Mouse (Mus musculus) limb, embryonic 15.5 days (tissue): Measurements from ENCODE around the gene Shisal1. TPM values are rescaled to one million over a fixed set of nuclear protein-coding genes. Genes with fewer than 3 reads are reported as not detected.

ENCODE experiments used
- ATAC-seq: fragments of 200-750 bp; cut with Nextera tagmentation; 2 replicates; pipeline ENCODE4 v1.8.0; 2017; ENCODE audit warnings: low read depth, moderate TSS enrichment; ENCODE audit not compliant: insufficient number of reproducible peaks, low FRiP score, low TSS enrichment
- H3K27ac ChIP-seq: fragments of 300-500 bp; sonication (generic); 2 replicates; pipeline ENCODE4 v1.5.1; 2015; ENCODE audit warnings: moderate library complexity, mild to moderate bottlenecking, inconsistent platforms
- H3K27me3 ChIP-seq: fragments of 300-500 bp; sonication (generic); 2 replicates; pipeline ENCODE4 v1.6.1; 2015; ENCODE audit warnings: inconsistent platforms
- H3K36me3 ChIP-seq: fragments of 300-500 bp; sonication (generic); 2 replicates; pipeline ENCODE4 v1.6.1; 2015; ENCODE audit warnings: inconsistent platforms
- H3K4me1 ChIP-seq: fragments of 300-500 bp; sonication (generic); 2 replicates; pipeline ENCODE4 v1.6.1; 2015; ENCODE audit warnings: inconsistent platforms
- H3K4me2 ChIP-seq: fragments of 300-500 bp; sonication (generic); 2 replicates; pipeline ENCODE4 v1.6.1; 2015; ENCODE audit warnings: mild to moderate bottlenecking, inconsistent platforms
- H3K4me3 ChIP-seq: fragments of 300-500 bp; sonication (generic); 2 replicates; pipeline ENCODE4 v1.5.1; 2015; ENCODE audit warnings: mild to moderate bottlenecking, inconsistent platforms
- H3K9ac ChIP-seq: fragments of 300-500 bp; sonication (generic); 2 replicates; pipeline ENCODE4 v1.6.1; 2015; ENCODE audit warnings: inconsistent platforms
- H3K9me3 ChIP-seq: fragments of 300-500 bp; sonication (generic); 2 replicates; pipeline ENCODE4 v1.6.1; 2016; ENCODE audit warnings: inconsistent platforms
- WGBS: fragments of 180-500 bp; shearing (Covaris S2); methylation state at CpG from one replicate; pipeline ENCODE4 v1.1.7; 2015; 5-methylcytosine and 5-hydroxymethylcytosine counted together
- polyA plus RNA-seq: library from polyadenylated mRNA; unstranded; fragments of >200 nt; fragmentation: Nextera tagmentation; extraction: Ambion mirVana; gene quantifications from 2 replicates; pipeline ENCODE4 v1.2.1, GENCODE M21; 2015

Shisal1 gene
- polyA plus RNA-seq, 1 experiment from 2014 or later = 4.1 TPM

DNA sequence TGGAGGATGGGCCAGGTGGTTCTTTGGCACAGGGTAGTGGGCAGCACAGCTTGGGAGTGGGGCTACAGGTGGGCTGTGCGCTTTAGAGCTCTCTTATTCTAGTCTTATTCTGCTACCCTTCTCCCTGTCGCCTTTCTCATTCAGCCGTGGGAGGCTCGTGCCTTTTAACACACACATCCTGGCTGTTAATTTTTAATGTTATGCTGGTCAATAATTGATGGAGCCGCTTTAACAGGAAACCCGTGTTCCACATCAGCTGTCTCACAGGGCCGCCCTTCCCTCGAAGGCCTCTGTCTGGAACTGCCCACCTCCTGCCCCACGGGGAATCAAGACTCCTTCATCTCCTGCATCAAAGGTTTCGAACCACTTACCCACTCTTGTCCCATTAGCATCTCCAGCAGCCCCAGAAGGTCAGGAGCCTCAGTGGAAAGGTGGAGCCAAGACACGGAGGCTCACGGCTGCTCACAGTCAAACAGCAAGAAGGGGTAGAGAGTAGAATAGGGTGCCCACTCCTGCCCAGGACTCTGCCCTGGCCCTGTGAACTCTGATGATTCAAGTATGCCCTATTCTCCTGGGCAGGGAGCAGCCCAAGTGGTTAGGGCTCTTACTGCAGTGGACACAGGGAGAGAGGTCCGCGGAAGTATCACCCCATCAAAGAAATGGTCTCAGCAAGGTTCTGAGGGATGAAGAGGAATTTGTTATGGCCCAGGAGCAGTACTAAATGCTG is 51.4 kb downstream of the Shisal1 start:
- Histone ChIP-seq H3K9ac (no peak overlapping the region), H3K4me3 (no peak overlapping the region), H3K27ac (no peak overlapping the region), H3K4me1 (no peaks in the 10 kb centered on the region; the same call in 1 of the 2 replicates), H3K9me3 (no peaks in the 10 kb centered on the region), H3K4me2 (no peak overlapping the region), H3K27me3 (no peaks in the 10 kb centered on the region), H3K36me3 (no peaks in the 10 kb centered on the region)
- no peak for ATAC-seq
- WGBS = 56% methylated on average over 14 of the region's 14 CpGs

DNA sequence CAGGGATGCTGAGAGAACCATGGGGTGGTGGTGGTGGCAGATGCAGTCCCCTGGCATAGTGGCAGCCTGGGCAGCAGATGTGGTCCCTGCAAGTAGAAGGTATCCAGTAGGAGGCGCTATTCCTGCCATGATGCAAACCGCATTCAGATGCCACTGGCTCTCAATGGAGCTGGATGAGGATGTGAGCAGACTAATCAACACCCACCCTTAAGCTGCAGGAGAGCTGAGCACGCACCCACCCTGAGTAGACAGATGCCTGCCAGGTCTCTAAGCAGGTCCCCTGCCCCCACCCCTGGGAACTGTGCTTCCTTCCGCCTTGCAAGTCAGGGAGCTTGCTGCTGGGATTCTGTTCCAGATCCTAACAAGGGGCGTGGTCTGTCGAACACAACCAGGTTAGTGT is 53.6 kb downstream of the Shisal1 start:
- Histone ChIP-seq H3K27me3 (no peaks in the 10 kb centered on the region), H3K9me3 (no peaks in the 10 kb centered on the region), H3K36me3 (no peaks in the 10 kb centered on the region), H3K27ac (no peak overlapping the region), H3K9ac (no peak overlapping the region), H3K4me3 (no peak overlapping the region), H3K4me1 (no peaks in the 10 kb centered on the region), H3K4me2 (no peak overlapping the region)
- ATAC-seq = no peak
- whole genome bisulfite sequencing = 40% methylated on average over 6 of the region's 6 CpGs

- Histone ChIP-seq H3K4me2 (no peak overlapping the region), H3K27ac (no peak overlapping the region), H3K4me3 (no peak overlapping the region), H3K27me3 (no peaks in the 10 kb centered on the region), H3K9me3 (peaks cover 1% of the 10 kb centered on the region; the same call in 1 of the 2 replicates), H3K36me3 (no peaks in the 10 kb centered on the region), H3K4me1 (no peaks in the 10 kb centered on the region), H3K9ac (no peak overlapping the region)
- no peak for ATAC-seq
- WGBS = 58% methylated on average over 5 of the region's 5 CpGs
Measured at GRCm38 (mm10) chr15:84392840-84393239, 54.1 kb downstream of the Shisal1 start.

- H3K27ac ChIP-seq = no peak overlapping the region
- no peak for ATAC-seq
Measured at GRCm38 (mm10) chr15:84392131-84392530, 54.8 kb downstream of the Shisal1 start.

GRCm38 (mm10) chr15:84388698-84389131 is 58.2 kb downstream of the Shisal1 start:
- WGBS = 85% methylated on average over 8 of the region's 8 CpGs
- no peak overlapping the region for H3K4me3 ChIP-seq
- H3K9me3 ChIP-seq = peaks cover 9% of the 10 kb centered on the region; the same call in 1 of the 2 replicates
- ATAC-seq = no peak
- no peak overlapping the region for H3K4me2 ChIP-seq
- H3K27ac ChIP-seq = no peak overlapping the region
- H3K27me3 ChIP-seq = no peaks in the 10 kb centered on the region
- no peaks in the 10 kb centered on the region for H3K36me3 ChIP-seq
- no peaks in the 10 kb centered on the region for H3K4me1 ChIP-seq
- no peak overlapping the region for H3K9ac ChIP-seq

More at GRCm38 (mm10) chr15:84392131-84392530, 54.8 kb downstream of the Shisal1 start:
- no peaks in the 10 kb centered on the region for H3K36me3 ChIP-seq
- peaks cover 8% of the 10 kb centered on the region; the same call in 1 of the 2 replicates for H3K9me3 ChIP-seq
- H3K4me2 ChIP-seq = no peak overlapping the region
- 78% methylated on average over 4 of the region's 4 CpGs for WGBS
- no peak overlapping the region for H3K4me3 ChIP-seq
- no peak overlapping the region for H3K9ac ChIP-seq
- H3K4me1 ChIP-seq = no peaks in the 10 kb centered on the region
- H3K27me3 ChIP-seq = no peaks in the 10 kb centered on the region

- Histone ChIP-seq H3K27ac (no peak overlapping the region), H3K4me2 (no peak overlapping the region), H3K9me3 (peaks cover 9% of the 10 kb centered on the region; the same call in 1 of the 2 replicates), H3K4me3 (no peak overlapping the region), H3K9ac (no peak overlapping the region), H3K27me3 (no peaks in the 10 kb centered on the region), H3K36me3 (no peaks in the 10 kb centered on the region), H3K4me1 (no peaks in the 10 kb centered on the region)
- 49% methylated on average over 8 of the region's 8 CpGs for WGBS
- ATAC-seq = no peak
Measured at GRCm38 (mm10) chr15:84385995-84386565, 60.8 kb downstream of the Shisal1 start.

GRCm38 (mm10) chr15:84384066-84384465 is 62.8 kb downstream of the Shisal1 start:
- Histone ChIP-seq H3K27ac (no peak overlapping the region), H3K36me3 (no peaks in the 10 kb centered on the region), H3K4me3 (no peak overlapping the region), H3K4me2 (no peak overlapping the region), H3K9ac (no peak overlapping the region), H3K4me1 (peaks cover 5% of the 10 kb centered on the region; the same call in 1 of the 2 replicates), H3K27me3 (no peaks in the 10 kb centered on the region), H3K9me3 (peaks cover 9% of the 10 kb centered on the region; the same call in 1 of the 2 replicates)
- ATAC-seq = no peak
- WGBS = 82% methylated on average over 9 of the region's 9 CpGs

- ATAC-seq = no peak
- 0 out of 2 replicates have a peak, but pooled peaks cover 4% of the 10 kb centered on the region for H3K9me3 ChIP-seq
- no peak overlapping the region for H3K4me2 ChIP-seq
- H3K4me1 ChIP-seq = peaks cover 5% of the 10 kb centered on the region; the same call in 1 of the 2 replicates
- no peak overlapping the region for H3K27ac ChIP-seq
- H3K9ac ChIP-seq = no peak overlapping the region
- H3K36me3 ChIP-seq = no peaks in the 10 kb centered on the region
- 36% methylated on average over 10 of the region's 10 CpGs for WGBS
- H3K4me3 ChIP-seq = no peak overlapping the region
- no peaks in the 10 kb centered on the region for H3K27me3 ChIP-seq
Measured at GRCm38 (mm10) chr15:84380181-84380580, 66.7 kb downstream of the Shisal1 start.

DNA sequence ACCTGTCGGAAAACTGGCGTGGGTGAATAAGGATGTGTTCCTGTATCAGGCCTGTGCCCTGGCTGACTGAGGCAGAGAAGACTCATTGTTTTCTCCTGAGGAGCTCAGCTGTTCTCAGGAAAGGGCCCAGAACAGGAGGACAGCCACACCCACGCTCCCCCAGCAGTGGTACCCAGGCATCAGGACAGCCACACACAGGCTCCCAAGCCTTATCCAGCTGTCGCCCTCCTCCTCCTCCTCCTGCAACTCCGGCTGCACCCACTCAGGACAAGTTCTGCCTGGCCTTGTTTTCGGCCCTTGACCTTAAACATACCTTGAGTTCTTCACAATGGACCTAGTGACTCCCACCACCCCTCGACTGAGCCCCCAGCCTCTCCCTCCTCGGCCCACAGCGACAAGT is 68.2 kb downstream of the Shisal1 start:
- Histone ChIP-seq H3K27ac (no peak overlapping the region), H3K4me2 (no peak overlapping the region), H3K9me3 (0 out of 2 replicates have a peak, but pooled peaks cover 6% of the 10 kb centered on the region), H3K9ac (no peak overlapping the region), H3K4me1 (peaks cover 5% of the 10 kb centered on the region; the same call in 1 of the 2 replicates), H3K4me3 (no peak overlapping the region), H3K27me3 (no peaks in the 10 kb centered on the region), H3K36me3 (no peaks in the 10 kb centered on the region)
- no peak for ATAC-seq
- 83% methylated on average over 9 of the region's 9 CpGs for WGBS

GRCm38 (mm10) chr15:84372801-84373200 is 74.1 kb downstream of the Shisal1 start:
- Histone ChIP-seq H3K9ac (no peak overlapping the region), H3K9me3 (0 out of 2 replicates have a peak, but pooled peaks cover 6% of the 10 kb centered on the region), H3K4me1 (no peaks in the 10 kb centered on the region), H3K27ac (no peak overlapping the region), H3K4me3 (no peak overlapping the region), H3K4me2 (no peak overlapping the region), H3K36me3 (no peaks in the 10 kb centered on the region), H3K27me3 (no peaks in the 10 kb centered on the region)
- ATAC-seq = no peak
- WGBS = 55% methylated on average over 5 of the region's 5 CpGs

GRCm38 (mm10) chr15:84367402-84367801 is 79.5 kb downstream of the Shisal1 start:
- no peak overlapping the region for H3K4me2 ChIP-seq
- H3K36me3 ChIP-seq = no peaks in the 10 kb centered on the region
- 74% methylated on average over 8 of the region's 8 CpGs for WGBS
- H3K9ac ChIP-seq = no peak overlapping the region
- H3K27ac ChIP-seq = no peak overlapping the region
- H3K9me3 ChIP-seq = no peaks in the 10 kb centered on the region
- H3K27me3 ChIP-seq = no peaks in the 10 kb centered on the region
- no peak overlapping the region for H3K4me3 ChIP-seq
- no peak for ATAC-seq
- peaks cover 13% of the 10 kb centered on the region for H3K4me1 ChIP-seq

DNA sequence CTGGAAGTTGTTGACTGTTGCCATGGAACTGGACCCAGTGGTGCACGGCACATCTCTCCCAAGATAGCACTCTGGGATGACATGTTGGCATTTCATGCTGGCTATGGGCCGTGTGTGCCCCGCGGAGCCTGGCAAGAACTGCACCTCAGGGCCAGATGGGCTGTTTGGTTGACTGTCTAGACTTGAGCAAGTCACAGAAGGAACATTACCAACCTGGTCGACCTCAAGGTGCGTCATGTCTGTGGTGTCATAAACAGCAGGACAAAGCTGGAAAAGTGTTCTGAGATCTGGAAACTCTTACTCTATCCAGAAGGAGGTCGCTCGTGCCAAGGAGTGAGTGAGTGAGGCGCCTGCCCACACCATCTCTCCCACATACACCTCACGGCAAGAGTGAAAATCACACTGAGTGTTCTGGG is 80.3 kb downstream of the Shisal1 start:
- Histone ChIP-seq H3K27me3 (no peaks in the 10 kb centered on the region), H3K9ac (no peak overlapping the region), H3K27ac (no peak overlapping the region; the same call in 1 of the 2 replicates), H3K4me1 (peaks cover 13% of the 10 kb centered on the region), H3K9me3 (no peaks in the 10 kb centered on the region), H3K4me2 (no peak overlapping the region), H3K4me3 (no peak overlapping the region), H3K36me3 (no peaks in the 10 kb centered on the region)
- ATAC-seq = no peak
- 86% methylated on average over 10 of the region's 10 CpGs for WGBS
